Mouse (Mus musculus) liver, embryonic 14.5 days (tissue): ENCODE measurements around the gene Hist1h2bb.
A peak's percentile ranks its signal among the peaks of the same experiment; 100 is the strongest.

ENCODE experiments used
- CTCF ChIP-seq: IDR thresholded peaks from 2 replicates; pipeline ENCODE4 v1.5.1; 2016; ENCODE audit warnings: antibody characterized with exemption, low read depth, control low read depth
- EP300 ChIP-seq: IDR thresholded peaks from 2 replicates; pipeline ENCODE4 v1.6.1; 2016; ENCODE audit warnings: antibody characterized with exemption, low read depth

DNA sequence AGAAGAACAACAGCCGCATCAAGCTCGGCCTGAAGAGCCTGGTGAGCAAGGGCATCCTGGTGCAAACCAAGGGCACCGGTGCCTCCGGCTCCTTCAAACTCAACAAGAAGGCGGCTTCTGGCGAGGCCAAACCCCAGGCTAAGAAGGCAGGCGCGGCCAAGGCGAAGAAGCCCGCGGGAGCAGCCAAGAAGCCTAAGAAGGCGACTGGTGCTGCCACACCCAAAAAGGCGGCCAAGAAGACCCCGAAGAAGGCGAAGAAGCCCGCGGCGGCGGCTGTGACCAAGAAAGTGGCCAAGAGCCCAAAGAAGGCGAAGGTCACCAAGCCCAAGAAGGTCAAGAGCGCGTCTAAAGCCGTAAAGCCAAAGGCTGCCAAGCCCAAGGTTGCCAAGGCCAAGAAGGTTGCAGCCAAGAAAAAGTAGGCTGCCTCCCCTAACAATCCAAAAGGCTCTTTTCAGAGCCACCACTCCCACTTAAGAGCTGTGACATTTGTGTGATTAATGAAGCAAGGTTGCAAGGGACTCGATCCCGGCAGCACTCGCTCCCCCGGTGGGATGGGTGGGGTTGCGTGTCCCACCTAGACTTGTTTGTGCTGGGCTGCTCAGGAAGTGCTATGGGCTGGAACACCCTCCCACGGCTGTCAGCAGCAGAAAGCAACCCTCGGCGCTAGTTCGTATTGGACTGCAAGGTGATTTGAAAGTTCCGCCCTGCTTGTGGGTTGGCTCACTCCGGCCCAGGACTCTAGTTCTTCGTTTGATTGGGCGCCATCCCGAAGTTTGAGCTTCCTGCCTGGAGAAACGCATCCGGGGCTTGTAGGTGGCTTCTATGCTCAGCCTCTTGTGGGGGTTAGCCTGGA is 7.2 kb upstream of the Hist1h2bb start:
- TF ChIP-seq CTCF: no peak; the same call in 1 of the 2 replicates
- peak; percentile 68 for TF ChIP-seq EP300
